Mouse (Mus musculus): Measurements from ENCODE around the gene Slc22a5.
"Not testable (repeated sequence)": the region's sequence is repeated elsewhere in the genome, so short reads cannot be mapped to it uniquely, and the experiment has no call there.

Slc22a5 gene

DNA sequence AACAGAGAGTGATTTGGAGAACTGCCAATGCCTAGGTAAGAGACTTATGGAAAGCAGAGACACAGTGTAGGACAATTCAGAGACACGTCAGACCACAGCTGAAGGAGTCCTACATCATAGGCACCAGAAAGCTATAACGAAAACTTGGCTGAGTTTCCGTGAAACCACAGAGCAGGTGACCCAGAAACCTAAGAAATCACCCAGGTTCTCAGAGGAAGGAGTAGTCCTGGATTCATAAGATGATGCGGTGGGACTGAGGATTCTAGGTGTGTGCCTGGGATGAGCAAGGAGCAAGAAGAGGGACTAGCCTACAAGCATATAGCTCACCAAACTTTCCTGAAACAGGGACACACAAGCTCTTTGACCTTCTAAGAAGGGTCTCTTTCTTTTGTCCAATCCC lies 3.2 kb downstream of the Slc22a5 start:
- DNase-seq (ENCODE audit: low spot score), result no peak

DNA sequence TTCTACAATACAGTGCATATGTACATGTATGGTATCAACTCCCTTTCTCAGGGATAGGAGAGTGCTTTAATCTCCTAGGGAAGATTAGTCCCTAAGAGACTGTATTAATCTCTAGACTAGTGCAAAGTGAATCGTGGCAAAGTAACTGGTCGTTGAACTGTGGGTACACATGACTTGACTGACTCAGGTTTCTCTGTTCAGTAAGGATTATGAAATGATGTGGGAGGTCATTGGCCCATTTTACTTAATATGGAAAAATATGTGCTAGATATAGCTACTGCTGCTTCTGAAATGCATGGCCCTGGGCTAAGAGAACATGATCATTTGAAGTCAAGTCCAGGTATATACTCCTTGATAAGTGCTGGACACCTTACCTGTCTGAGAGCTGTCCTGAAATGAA lies 8.2 kb downstream of the Slc22a5 start:
- DNase-seq (ENCODE audit: low spot score), result no peak

DNA sequence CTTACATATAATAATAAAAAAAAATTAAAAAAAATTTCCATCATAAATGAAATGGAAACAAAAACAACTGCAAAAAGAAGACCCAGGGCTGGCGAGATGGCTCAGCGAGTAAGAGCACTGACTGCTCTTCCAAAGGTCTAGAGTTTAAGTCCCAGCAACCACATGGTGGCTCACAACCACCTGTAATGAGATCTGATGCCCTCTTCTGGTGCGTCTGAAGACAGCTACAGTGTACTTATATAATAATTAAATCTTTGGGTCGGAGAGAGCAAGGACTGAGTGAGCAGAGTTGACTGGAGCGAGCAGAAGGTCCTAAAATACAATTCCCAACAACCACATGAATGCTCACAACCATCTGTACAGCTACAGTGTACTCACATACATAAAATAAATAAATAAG lies 13.4 kb downstream of the Slc22a5 start:
- not testable (repeated sequence) for DNase-seq (ENCODE audit: low spot score)

DNA sequence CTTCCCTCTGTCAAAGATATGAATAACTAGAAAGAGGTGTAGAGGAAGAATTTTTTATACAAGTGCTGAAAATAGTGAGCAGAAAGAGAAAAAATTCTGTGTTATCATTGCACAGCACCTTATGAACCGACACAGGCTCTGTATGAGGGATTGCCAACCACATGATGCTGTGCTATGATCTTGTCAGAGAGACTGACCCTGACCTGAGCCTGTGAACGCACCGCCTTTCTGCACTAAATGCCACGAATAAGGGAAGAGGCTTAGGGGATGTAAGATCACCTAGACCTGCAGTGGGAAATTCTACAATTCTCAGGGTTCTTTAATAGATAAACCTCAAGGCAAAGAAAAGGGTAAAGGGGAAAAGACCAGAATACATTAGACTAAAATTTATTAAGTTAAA lies 15.0 kb downstream of the Slc22a5 start:
- no peak for DNase-seq (ENCODE audit: low spot score)

DNA sequence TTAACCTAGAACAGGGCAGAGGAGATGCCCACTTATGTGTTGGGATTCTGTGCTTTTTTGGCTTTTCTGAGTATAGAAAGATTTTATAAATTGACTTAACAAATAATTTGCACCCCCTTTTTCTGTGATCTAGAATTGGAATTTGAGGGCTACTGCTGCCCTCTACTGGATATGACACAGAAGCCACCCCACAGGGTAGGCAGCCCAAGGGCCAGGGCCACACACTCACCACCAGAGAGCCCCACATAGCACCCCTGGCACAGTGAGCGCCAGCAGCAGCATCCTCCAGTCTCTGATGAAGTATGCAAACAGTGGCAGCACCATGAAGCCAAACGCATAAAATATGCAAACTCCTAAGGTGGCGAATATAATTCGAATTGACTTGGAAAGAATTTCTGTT lies 16.8 kb downstream of the Slc22a5 start:
- DNase-seq (ENCODE audit: low spot score), result no peak

DNA sequence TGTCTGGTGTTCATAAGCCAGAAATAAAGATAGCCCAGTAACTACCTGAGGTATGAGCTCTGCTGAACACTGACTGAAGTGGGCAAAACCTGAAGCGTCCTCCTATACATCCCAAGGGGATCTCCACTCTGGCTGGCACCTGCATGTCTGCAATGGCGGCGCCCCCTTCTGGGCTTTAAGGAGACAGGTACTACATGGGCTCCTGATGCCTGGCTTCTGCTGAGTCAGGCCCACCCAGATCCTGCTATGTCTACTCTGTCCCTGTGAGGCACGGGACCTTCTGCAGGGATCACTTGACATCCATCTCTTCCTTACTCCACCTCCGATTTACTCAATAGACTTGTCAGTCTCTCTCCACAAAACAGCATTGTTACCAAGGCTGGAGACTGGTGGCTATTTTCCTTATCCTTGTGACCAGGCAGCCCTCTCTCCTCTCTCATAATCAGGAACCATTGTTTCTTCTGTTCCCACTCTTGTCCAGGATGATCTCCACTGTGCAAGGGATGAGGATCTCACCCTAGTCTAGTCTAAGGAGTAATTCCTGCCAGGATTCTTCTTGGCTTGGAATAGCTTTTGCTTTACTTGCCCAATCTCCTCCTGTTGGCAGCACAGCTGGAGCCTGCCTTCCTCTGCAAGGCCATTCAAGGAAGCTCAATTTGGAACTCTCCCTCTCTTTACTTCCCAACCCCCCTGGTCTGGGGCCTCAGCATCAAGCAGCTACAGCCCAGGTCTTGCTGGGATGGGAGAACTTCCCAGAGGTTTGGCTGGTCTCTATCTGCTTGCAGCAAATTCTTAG lies 17.4 kb downstream of the Slc22a5 start:
- not testable (repeated sequence) for DNase-seq (ENCODE audit: low spot score)

DNA sequence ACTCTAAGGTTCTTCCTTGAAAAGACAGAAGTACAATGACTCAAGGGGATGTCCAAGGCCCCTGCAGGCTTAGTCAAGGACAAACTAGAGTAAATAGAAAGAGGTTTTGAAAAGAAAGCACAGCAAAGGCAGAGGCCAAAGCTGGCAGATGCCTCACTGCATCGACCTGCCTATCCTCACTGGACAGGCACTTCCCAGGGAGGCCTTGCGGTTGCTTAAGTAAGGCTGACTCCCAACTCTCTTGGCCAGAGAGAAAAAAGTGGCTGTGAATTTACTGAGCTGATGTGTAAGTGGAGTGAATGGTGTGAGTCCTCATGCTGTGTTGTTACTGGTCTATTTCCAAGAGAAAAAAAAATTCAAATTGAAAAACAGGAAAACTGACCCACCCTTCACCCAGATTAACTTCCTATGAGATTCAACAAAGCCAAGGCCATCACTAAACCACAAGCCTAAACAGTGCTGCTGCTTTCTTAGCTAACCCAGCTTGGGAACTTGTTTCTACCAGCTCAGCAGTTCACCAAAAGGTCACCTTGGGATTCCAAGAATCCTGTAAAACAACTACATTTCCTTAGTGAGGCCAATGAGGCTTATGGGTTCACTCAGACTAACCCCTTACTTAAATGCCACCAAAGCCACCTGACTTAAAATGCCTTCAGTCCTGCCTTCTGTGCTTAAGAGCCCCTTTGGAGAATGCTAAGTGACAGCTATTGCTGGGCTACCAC lies 19.5 kb downstream of the Slc22a5 start:
- DNase-seq (ENCODE audit: low spot score), result no peak

DNA sequence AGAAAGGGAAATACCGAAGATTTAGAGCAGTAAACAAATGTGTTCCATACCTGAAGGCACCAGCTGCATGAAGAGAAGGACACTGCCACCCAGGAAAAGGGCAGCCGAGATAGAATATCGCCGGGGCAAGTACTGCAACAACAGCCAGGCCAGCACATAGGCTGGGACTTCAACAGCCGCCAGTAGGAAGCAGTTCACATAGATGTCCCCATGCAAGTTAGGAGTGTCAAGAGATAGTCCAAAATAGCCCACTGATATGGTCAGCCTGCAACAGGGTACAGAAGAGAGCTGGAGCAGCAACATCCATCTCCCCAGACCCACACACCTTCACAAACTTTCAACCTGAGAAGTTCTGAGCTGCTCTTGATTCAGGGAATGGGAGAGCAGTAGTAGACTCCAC lies 22.3 kb downstream of the Slc22a5 start:
- DNase-seq (ENCODE audit: low spot score), result no peak

DNA sequence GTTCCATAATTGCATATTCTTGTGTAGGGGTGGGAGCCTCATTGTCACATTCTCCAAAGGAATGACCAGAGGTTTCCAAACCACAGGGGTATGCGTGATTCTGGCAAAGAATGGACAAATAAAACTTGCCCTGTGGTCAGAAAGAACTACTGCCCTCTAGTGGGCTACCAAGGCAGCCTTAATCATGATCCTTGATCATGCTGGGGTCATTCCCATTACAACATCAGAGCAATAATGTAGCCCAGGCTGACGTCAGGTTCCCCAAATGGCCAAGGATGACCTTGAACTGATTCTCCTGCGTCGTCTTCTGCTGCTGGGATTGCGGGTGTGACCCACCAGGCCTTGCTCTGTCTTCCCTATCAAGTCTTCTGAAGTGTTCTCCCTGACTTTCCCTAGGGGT lies 23.1 kb downstream of the Slc22a5 start:
- not testable (repeated sequence) for DNase-seq (ENCODE audit: low spot score)

DNA sequence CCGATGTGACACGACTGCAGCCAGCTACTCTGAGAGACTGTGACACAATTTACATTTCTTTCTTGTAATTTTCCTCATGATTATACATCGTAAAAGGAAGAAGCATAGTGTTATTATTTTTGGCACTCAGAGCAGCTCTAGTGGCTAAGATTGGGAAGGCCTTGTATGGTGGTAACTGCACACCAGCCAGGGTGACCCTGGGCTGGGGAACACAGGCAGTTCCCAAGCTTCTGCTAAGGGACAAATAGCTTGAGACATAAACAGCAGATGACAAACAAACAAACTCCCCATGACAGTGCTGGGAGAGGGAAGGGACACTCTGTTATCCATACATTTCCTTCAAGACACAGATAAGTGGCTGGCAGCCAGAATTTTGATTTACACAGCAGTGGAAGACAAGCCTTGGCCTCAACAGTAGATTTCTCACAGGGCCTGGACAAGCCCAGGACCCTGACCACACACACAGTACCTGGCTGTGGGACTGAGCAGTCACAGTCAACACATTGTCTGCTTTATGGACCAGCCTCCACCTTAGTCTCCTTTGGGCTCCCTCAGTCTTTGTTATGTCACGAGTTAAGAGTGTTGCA lies 26.6 kb downstream of the Slc22a5 start:
- DNase-seq (ENCODE audit: low spot score), result not testable (repeated sequence)

DNA sequence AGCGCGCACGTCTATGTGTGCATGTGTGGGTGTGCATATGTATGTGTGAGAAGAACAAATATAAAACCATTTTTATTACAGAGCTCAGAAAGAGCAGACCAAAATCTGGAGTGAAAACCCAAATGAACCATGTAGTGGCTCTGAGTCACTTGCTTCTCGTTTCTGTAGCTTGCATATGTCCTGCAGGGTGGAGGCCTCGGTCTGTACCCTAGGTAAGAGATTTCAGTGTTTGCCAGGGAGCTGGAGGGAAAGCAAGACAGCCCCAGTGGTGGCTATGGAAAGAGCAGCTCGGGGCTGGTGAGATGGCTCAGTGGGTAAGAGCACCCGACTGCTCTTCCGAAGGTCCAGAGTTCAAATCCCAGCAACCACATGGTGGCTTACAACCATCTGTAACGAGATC lies 30.5 kb downstream of the Slc22a5 start:
- not testable (repeated sequence) for DNase-seq (ENCODE audit: low spot score)

DNA sequence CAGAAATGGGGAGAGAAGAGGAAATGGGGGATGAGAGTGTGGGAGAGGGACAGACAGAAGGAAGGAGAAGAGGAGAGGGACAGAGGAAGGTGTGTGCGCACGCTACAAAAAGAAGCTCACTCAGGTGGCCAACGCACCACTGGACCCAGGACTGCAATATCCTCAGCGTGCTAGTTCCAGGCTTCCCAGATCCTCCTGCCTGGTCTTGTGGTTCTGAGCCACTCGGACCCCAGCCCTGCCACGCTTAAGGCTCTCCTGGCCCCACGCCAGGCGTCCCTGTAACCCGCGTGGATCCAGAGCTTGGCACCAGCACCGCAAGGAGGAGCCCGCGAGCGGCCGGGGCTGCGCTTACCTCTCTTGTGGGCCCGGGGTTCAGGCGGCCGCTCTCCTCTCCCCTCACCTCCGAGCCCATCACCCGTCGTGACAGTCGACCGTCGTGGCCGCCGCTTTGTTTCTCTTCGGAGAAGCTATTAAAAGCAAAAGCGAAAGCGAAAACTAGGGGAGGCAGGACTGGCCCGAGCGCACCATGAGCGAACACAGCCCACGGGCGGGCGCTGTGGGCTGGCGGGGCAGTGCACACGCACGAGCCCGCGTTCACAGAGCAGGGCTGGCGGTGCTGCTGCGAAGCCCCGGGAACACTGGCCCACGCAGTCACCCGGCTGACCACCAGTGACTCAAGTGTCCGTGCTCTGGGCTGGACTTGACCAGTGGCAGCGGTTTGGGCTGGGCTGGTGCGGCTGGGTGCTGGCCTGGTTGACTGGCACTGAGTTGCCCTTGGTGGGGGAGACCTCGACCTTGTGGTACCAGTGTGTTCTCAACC lies 32.5 kb downstream of the Slc22a5 start, which contains the start of gene Gm12216:
Gm12216 (minus strand) TSS at position 496 of the 820 bp plus-strand sequence.
- peak; percentile 21 for DNase-seq (ENCODE audit: low spot score)

DNA sequence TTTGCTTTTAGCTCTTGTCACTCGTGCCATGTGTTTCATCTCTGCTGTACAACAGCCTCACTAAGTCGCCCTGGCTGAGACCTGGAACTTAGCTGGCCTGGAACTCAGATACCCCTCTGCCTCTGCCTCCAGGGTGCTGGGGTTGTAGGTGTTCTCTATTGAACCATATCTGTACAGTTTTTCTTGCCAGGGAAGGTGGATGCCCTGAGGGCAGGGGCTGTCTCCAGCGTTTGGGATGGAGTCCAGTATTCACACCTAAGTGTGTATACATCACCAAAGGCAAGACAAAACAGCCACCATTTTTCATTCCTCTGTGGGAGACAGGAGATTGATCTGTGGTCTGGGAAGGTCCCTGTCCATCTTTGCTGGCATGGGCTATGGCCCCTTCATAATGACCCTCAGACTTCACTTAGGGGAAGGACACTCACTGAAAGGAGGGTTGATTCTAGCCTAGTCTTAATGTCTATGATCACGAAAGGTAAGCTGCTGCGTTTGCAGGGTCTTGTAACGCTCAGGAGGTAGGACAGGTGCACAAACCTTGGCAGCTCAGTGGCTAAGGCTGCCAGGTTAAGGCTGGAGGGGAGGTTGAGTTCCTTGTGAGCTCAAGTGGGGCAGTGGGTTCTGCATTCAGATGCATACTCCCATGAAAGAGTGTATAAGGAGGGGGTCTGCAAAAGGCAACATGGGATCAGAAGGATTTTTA lies 33.3 kb downstream of the Slc22a5 start:
- no peak for DNase-seq (ENCODE audit: low spot score)

DNA sequence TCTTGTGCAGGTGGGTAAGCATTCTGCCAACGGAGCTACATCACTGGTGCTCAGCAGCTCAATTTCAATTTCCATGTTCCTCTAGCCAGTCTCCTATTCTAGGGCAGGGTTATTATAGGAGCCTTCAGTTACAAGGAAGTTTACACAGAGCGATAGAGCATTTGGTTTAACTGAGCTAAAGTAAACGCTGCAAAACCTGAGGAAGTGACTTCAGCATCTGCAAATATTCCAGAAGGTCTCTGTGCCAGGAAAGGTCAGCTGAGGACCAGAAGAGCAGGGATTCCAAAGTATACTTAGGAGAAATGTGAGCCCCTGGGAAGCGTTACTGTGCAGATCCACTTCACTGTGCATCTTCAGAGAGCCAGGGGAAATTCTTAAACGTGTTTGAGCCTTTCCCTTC lies 37.8 kb downstream of the Slc22a5 start:
- no peak for DNase-seq (ENCODE audit: low spot score)

DNA sequence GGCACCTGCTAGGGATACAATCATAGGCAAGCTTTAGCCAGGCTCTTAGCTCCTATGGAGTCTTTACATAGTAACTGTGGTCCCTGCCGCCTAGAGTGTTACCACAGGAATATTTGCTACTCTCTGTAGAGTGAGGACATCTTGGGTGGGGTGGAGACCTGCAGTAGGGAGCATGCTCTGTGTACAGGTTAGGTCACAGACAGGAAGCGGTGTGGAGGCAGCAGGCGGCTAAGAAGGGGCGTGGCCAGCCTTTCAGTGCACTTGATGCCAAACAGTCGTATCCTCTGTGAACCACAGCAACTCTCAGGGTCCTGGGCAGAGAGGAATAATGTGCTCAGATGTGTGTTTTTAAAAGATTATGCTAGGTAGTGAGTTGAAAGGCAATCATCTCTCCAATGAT lies 39.7 kb downstream of the Slc22a5 start:
- no peak for DNase-seq (ENCODE audit: low spot score)

DNA sequence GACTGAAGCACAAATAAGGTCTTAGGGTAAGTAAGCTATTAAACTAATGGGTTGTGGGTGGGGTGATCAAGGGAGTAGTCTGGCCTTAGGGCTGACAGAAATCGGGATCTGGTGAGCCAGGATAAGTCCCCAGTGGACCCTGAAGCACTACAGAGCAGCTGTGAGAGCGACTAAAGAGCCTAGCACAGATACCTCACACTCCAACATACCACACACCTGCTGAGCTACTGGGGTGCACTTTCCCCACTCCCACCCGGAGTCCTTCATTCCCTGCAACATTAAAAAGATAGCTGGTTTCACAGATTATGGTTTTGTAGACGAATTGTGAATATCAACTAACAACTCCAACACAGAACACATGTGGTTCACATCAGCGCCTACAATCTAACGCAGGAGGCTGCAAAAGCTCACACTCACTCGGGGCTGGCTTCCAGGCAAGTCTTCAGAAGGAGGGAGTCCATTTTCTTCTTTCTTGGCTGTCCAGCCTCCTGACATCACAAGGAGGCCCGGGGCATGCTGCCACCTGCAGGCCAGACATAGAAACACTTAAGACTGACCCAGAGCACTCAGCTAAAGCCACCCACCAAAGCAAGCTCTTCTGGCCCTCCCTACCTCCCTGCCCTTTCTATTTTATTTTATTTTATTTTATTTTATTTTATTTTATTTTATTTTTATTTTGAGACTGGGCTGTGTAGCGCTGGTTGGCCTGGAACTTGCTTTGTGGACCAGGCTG lies 41.7 kb downstream of the Slc22a5 start:
- DNase-seq (ENCODE audit: low spot score), result peak; percentile 79

DNA sequence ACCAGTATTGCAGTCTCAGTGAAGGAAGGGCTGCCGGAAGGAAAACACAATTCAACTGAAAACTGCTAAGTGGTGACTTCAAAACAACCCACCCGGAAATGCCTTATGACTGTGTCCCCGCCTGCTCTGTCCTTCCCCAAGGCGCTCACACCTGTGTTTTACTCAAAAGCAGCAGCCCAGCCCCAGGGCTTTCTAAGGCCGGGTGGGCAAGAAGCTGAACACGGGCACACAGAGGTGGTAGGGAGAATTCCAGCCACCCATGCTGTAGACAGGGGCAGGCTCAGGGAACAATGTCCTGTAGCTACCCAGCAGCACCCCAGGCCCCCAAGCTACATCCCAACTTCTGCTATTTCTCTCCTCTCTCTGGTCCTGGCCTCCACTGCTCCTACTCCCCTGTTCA lies 45.8 kb downstream of the Slc22a5 start:
- no peak for DNase-seq (ENCODE audit: low spot score)

DNA sequence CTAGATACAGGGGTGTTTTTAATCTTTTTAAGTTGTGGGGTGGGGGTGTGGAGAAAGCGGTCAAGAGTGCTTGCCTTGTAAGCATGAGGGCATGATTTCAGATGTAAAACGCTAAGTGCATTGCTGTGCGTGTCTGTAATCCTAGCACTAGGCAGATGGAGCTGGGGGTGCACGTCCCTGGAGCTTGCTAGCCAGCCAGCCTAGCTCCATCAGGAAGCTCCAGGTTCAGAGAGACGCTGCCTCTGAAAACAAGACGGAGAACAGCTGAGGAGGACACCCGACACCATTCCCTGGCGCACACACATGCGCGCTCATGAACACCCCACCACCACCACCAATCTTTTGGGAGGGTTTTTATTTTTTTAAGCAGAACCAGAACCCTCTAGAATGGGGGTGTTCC lies 48.4 kb downstream of the Slc22a5 start:
- DNase-seq (ENCODE audit: low spot score), result no peak

DNA sequence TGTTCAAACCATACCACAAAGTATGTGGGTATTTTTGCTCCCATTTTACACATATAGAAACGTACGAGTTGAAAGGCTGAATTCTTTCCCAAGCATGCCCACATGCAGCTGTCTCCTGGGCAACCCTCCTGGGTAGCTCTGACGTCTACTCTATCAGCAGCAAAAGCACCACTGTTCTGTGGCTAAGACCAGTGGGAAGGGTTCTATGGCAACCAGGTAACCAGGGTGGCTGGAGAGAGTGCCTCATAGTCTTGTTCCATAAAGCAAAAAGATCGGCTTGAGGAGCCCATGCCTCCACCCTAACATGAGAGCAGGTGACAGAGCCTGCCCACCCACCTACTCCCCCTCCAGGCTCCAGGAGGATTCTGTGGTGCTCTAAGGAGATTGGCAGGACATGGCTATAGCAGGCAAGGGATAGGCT lies 49.3 kb downstream of the Slc22a5 start:
- DNase-seq (ENCODE audit: low spot score), result no peak

DNA sequence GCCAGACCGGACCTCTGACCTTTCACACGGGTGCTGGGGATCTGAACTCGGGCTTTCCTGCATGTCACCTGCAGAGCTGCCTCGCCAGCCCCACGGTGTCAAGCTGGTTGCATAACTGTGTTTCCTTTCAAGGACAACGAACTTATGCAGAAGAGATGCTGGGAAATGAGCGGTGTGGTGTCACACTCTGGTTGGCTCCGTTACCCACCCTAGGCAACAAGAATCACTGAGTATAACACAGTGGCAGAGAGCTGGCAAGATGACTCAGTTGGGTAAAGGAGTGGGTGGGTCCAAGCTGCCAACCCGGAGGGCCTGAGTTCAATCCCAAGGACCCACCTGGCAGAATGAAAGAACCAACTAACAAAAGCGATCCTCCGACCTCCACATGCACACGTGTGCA lies 49.9 kb downstream of the Slc22a5 start:
- no peak for DNase-seq (ENCODE audit: low spot score)

Measured in embryo, embryonic 10 days (tissue).